Mouse (Mus musculus) gastrocnemius, adult 2 months (tissue): ENCODE measurements around the gene Pkdcc. TPM values are rescaled to one million over a fixed set of nuclear protein-coding genes. Genes with fewer than 3 reads are reported as not detected.
A peak's percentile ranks its signal among the peaks of the same experiment; 100 is the strongest.

Experiments used
- DNase-seq: peaks from one replicate; pipeline ENCODE4 v3.0.0; 2022
- H3K27ac ChIP-seq: fragments of 200-600 bp; 2 replicates; pipeline ENCODE4 v1.8.1; 2022; ENCODE audit warnings: mild to moderate bottlenecking
- H3K4me3 ChIP-seq: fragments of 200-600 bp; 2 replicates; pipeline ENCODE4 v1.8.1; 2022; ENCODE audit warnings: mild to moderate bottlenecking, moderate library complexity
- CTCF ChIP-seq: fragments of 200-600 bp; IDR thresholded peaks from 2 replicates; pipeline ENCODE4 v1.8.1; 2022; ENCODE audit warnings: antibody characterized with exemption, mild to moderate bottlenecking, moderate library complexity
- intact Hi-C: fragments of 180-260 bp; cut with DNase I; formaldehyde crosslinking; loops from one replicate; pipeline ENCODE4 v1.15.1; 2025
- total RNA-seq, 2 experiments: library from RNA; stranded (reverse); gene quantifications; 2 replicates each; pipeline ENCODE4 v1.2.3; 2021

Pkdcc gene
- total RNA-seq, 2 experiments from 2014 or later = 96.3 to 115 TPM

GRCm38 (mm10) chr17:83236202-83236601, 21.1 kb downstream of the Pkdcc start:
- DNase-seq = no peak
- TF ChIP-seq CTCF = no peak
- intact Hi-C loops = no loop called here

GRCm38 (mm10) chr17:83238123-83239058, 23.3 kb downstream of the Pkdcc start:
- TF ChIP-seq CTCF = no peak
- no peak overlapping the region for H3K27ac ChIP-seq
- H3K4me3 ChIP-seq = no peak overlapping the region
- intact Hi-C loops = no loop called here
- peak; percentile 35 for DNase-seq

More at GRCm38 (mm10) chr17:83236202-83236601, 21.1 kb downstream of the Pkdcc start:
- Histone ChIP-seq H3K4me3 (no peak overlapping the region), H3K27ac (no peak overlapping the region)

- DNase-seq = no peak
- Histone ChIP-seq H3K4me3 (no peak overlapping the region), H3K27ac (no peak overlapping the region)
- intact Hi-C loops = no loop called here
- TF ChIP-seq CTCF = no peak
Measured at GRCm38 (mm10) chr17:83244502-83244901, 29.4 kb downstream of the Pkdcc start.

DNA sequence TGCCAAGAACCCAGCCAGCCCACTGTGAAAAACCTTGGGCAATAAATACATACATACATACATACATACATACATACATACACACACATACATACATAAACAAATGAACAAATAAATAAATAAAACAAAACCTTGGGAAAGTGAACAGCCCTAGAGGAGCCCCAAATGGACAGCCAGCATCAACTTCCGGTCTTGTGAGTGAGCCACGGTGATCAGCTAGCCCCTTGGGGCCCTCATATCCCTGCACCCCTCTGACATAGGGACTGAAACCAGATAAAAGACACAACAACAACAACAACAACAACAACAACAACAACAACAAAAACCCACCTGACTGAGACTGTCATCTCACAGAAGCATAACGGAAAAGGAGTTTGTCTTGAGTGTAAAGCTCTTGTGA, 30.4 kb downstream of the Pkdcc start:
- no peak for TF ChIP-seq CTCF
- DNase-seq = no peak
- intact Hi-C loops = no loop called here
- H3K4me3 ChIP-seq = no peak overlapping the region
- H3K27ac ChIP-seq = no peak overlapping the region

- intact Hi-C loops = no loop called here
- no peak for TF ChIP-seq CTCF
- no peak for DNase-seq
- H3K4me3 ChIP-seq = no peak overlapping the region
- no peak overlapping the region for H3K27ac ChIP-seq
Measured at GRCm38 (mm10) chr17:83246090-83246489, 31.0 kb downstream of the Pkdcc start.

DNA sequence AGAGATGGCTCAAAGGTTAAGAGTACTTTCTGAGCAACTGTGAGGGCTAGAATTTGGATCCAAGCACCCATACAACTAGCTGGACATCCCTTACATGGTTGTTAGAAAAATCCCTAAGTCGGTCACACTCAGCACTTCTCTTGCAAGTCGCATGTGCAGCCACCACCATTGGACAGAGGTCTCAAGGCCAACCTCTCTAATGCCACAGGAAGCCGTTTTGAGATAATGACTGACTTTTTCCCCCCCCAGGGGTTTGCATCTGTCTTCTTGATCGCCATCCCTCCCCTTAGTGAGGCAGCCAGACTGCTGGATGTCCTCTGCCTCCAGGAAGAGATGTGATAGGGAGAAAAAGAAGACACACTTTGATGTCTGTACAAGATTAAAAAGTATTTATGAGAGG, 32.1 kb downstream of the Pkdcc start:
- no peak for DNase-seq
- TF ChIP-seq CTCF = no peak
- H3K4me3 ChIP-seq = no peak overlapping the region
- intact Hi-C loops = no loop called here
- no peak overlapping the region for H3K27ac ChIP-seq

- no peak for TF ChIP-seq CTCF
- no peak for DNase-seq
- Histone ChIP-seq H3K27ac (no peak overlapping the region), H3K4me3 (no peak overlapping the region)
- intact Hi-C loops = no loop called here
Measured at GRCm38 (mm10) chr17:83248467-83248866, 33.4 kb downstream of the Pkdcc start.

- no peak for TF ChIP-seq CTCF
- Histone ChIP-seq H3K27ac (no peak overlapping the region), H3K4me3 (no peak overlapping the region)
- no peak for DNase-seq
- intact Hi-C loops = loop anchor here (5.0 kb wide), 1 partner anchor 224 kb away; no protein-coding TSS in a partner anchor
Measured at GRCm38 (mm10) chr17:83250903-83251526, 35.9 kb downstream of the Pkdcc start.

GRCm38 (mm10) chr17:83253051-83253649, 38.1 kb downstream of the Pkdcc start:
- DNase-seq = no peak
- H3K4me3 ChIP-seq = peak overlapping the region; percentile 44; the same call in 1 of the 2 replicates
- H3K27ac ChIP-seq = no peak overlapping the region
- intact Hi-C loops = loop anchor here (5.0 kb wide), 1 partner anchor 226 kb away; no protein-coding TSS in a partner anchor
- TF ChIP-seq CTCF = peak; percentile 89

DNA sequence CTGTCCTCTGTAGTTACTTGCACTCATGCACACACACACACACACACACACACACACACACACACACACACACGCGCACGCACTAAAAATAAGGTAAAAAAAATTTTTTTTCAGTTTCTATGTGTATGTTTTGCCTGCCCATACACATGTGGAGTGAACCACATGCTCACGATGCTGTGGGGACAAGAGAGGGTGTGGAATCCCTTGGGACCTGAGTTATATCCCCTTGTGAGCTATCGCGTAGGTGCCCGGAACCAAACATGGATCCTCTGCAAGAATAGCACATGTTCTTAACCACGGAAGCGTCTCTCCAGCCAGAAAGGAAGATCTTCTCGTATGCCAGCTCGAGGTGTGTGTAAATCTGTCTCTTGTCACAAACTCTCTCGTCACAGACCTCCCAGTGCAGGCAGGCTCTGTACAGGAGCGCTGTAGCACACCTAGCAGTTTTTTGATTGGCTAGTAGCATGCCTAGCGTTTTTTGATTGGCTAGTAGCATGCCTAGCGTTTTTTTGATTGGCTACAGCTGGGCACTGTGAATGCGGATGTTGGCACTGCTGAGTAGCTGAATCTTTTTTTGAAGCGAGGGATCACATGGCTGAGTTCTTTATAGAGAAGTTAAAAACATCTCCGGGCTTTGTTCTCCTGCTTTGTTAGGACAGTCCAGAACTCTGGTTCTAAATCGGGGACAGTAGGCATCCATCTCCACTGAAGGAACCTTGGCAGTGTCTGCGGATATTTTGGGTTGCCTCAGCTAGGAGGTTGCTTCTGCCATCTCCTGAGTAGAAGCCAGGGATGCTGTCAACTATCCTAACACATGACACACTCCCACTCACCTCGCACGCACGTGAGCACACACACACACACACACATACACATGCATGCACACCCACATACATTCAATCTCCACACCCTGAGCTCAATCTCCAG, 52.4 kb downstream of the Pkdcc start:
- intact Hi-C loops = no loop called here
- H3K27ac ChIP-seq = peak overlapping the region; percentile 46; the same call in 1 of the 2 replicates
- H3K4me3 ChIP-seq = peak overlapping the region; percentile 63
- TF ChIP-seq CTCF = no peak
- DNase-seq = peak; percentile 68

GRCm38 (mm10) chr17:83271509-83271908, 56.4 kb downstream of the Pkdcc start:
- intact Hi-C loops = loop anchor here (5.0 kb wide), 3 partner anchors 176 to 576 kb away; partner anchors contain the start of genes Haao and Kcng3
- TF ChIP-seq CTCF = peak; percentile 91
- no peak overlapping the region for H3K27ac ChIP-seq
- DNase-seq = peak; percentile 87
- no peak overlapping the region for H3K4me3 ChIP-seq

GRCm38 (mm10) chr17:83272641-83273040, 57.5 kb downstream of the Pkdcc start:
- intact Hi-C loops = loop anchor here (1.0 to 5.0 kb wide), 4 partner anchors 175 to 575 kb away; partner anchors contain the start of genes Haao and Kcng3
- Histone ChIP-seq H3K27ac (no peak overlapping the region), H3K4me3 (no peak overlapping the region)
- no peak for DNase-seq
- no peak for TF ChIP-seq CTCF
